Mouse (Mus musculus) c-Kit-positive CD71-positive TER-119-negative erythroid progenitor cells, embryonic 14.5 days (primary cell): ENCODE data around the gene Emsy.
A peak's percentile ranks its signal among the peaks of the same experiment; 100 is the strongest.

ENCODE experiments used
- DNase-seq: peaks from one replicate; pipeline ENCODE4 v3.0.0-alpha.2; 2013; ENCODE audit warnings: low read depth

Emsy gene

GRCm38 (mm10) chr7:98667956-98668746 lies 11.6 kb upstream of the Emsy start:
- DNase-seq, result no peak

DNA sequence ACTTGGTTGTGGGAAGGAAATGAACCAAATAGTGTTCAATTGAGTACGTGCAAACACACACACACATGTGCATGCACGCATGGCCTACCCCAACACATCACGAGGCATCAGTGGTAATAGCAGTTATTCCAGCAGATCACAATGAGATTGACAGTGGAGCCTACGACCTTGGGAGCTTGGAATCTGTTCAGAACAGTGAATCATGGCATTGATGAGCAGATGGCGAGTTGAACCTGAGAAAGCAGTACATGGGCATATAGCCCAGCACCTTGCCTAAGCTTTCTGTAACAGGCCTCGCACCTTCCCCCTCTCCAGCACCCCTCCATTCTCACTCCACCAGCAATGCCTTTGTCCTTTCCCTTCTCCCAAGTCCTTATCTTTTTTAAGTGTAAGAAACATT lies 9.1 kb upstream of the Emsy start:
- no peak for DNase-seq

- DNase-seq, result no peak
These were observed 8.6 kb upstream of the Emsy start for GRCm38 (mm10) chr7:98665166-98665565.

DNA sequence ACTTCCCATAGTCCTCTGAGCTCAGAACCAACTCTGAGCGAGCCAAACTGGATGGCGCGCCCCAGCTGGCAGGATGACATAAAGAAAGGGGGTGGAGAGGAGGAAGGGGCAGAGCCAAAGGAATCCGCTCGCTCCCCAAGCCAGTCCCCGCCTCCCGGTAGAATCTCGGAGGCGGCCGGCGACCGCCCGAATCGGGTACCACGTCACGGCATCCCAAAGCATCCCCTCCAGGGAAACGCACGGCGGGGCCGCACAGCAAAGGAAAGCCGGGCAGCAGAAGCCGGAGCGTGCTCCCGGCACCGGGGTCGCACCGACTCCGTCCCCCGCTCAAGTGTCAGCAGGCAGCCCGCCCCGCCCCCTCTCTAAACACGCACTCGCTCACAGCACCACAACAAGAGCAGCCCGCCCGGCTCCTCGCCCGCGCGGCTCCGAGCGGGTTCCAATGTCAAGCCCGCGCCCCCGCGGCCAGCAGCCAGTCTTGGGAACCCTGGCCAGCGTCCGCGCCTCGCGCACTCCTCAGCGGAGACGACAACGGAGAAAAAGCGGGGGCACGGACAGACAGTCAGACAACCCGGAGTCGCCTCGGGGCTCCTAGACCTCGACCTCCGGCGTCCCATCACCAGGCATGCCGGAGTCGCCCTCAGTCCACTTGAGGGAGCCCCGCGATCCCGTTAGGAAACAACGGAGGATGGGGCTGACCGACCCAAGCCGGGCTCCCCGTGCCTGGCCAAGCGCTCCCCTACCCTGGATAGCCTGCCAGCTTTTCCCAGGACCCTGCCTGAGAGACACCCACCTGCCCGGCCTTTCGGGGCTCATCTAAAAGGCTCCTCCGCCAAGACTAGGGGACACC lies 677 bp downstream of the Emsy start:
- DNase-seq, result peak; percentile 74

DNA sequence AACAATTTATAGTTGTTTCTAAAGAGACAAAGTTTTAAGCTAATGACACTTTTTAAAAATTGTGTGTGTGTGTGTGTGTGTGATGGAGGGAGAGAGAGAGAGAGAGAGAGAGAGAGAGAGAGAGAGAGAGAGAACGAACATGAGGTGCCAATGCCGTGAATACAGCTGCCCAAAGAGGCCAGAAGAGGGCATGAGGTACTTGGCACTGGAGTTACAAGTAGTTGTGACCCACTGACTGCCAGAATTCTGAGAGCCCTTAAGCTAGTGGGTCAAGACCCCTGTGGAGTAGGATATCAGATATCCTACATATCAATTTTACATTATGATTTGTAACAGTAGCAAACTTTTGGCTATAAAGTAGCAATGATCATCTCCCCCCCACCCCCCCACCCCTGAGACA lies 4.9 kb downstream of the Emsy start:
- DNase-seq, result no peak

DNA sequence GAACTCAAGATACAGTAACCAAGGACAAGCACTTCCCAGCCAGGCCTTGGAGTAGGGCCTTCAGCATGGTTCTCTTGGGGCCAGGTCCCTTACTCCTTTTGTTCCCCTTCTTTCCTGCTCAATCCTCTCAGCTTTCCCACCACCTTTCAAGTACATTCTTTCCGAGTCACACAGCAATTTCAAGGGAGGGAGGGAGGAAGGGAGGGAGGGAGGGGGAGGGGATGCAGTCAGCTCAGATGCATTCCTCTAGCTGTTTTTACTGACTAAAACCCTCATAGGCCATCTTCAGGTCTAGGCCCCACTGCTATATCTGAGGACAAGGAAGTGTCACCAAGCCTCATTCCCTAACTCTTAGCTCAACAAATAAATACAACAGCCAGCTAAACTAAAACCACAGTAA lies 12.3 kb downstream of the Emsy start:
- DNase-seq, result no peak

GRCm38 (mm10) chr7:98636607-98637006 lies 20.0 kb downstream of the Emsy start:
- no peak for DNase-seq

GRCm38 (mm10) chr7:98633032-98633431 lies 23.6 kb downstream of the Emsy start:
- no peak for DNase-seq

- no peak for DNase-seq
These were observed 26.6 kb downstream of the Emsy start for GRCm38 (mm10) chr7:98629947-98630346.

- no peak for DNase-seq
These were observed 38.8 kb downstream of the Emsy start for GRCm38 (mm10) chr7:98617739-98618138.

DNA sequence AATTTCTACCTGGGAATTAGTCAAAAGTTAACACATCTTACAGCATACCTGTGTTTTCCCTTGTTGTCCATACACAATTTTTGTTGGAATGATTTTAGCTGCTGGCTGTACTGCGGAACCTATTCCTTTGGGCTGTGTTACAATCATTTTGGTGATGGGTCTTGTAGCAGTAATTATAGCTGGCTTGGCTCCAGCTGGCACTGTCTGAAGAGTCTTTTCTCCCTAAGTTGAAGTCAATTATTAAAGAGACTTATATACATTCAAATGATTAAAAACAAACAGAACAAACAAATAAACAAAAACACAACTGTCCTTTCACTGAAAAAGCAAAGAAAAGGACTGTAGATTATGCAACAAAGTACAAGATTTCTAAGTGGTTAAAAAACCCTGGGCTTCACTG lies 43.6 kb downstream of the Emsy start:
- no peak for DNase-seq

DNA sequence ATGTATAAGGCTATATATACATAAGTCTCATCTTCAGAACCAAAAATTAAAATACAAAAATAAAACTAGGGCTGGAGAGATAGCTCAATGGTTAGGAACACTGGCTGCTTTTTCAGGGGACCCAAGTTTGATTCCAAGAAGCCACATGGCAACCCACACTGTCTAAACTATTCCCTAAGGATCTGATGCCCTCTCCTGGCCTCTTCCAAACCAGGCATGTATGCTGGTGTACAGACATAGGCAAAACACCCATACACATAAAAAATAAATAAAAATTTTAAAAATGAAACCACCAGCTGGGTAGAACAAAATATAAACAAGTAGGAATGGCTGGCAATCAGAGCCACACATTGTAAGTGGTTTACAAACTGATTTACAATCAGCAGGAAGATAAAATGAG lies 48.1 kb downstream of the Emsy start:
- DNase-seq, result no peak

DNA sequence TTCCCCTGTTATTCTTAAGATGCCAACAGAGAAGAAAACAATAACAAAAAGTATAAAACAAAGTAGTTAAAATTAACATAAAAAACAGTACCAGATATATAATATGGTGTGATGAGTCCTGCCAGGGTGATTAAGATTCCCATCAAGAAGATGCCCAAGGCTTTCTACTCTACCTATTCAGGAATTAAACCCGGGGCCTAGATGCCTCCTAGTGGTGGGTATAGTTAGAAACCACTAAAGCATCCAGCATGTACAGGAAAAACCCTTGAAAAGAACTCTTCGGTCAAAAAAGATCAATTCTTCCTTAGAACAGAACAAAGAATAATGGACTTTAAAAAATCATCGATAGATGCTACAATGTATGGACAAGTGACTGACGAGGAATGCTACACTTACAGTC lies 49.4 kb downstream of the Emsy start:
- DNase-seq, result no peak

- DNase-seq, result no peak
These were observed 54.9 kb downstream of the Emsy start for GRCm38 (mm10) chr7:98601715-98602114.

DNA sequence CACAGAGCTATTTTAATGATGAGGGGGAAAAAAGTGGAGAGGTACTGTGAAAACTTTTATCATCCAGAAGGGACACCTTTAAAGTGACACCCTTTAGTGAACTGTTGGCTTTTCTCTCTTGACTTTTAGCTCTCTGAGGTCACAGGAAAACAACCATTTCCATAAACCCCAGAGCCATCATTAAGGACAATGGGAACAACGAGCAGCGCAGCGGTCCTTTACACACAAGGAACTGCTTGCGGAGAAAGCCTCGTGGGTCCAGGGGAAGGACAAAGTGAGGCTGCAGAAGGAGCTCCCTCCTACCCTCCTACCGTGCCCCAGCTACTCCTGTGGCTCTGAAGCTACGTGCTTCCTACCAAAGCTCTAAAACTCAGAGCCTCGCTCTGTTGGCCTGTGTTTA lies 59.2 kb downstream of the Emsy start:
- DNase-seq, result no peak

GRCm38 (mm10) chr7:98594731-98595130 lies 61.9 kb downstream of the Emsy start:
- DNase-seq, result no peak

- no peak for DNase-seq
These were observed 63.3 kb downstream of the Emsy start for GRCm38 (mm10) chr7:98593276-98593675.

- DNase-seq, result no peak
These were observed 67.6 kb downstream of the Emsy start for GRCm38 (mm10) chr7:98589028-98589427.

DNA sequence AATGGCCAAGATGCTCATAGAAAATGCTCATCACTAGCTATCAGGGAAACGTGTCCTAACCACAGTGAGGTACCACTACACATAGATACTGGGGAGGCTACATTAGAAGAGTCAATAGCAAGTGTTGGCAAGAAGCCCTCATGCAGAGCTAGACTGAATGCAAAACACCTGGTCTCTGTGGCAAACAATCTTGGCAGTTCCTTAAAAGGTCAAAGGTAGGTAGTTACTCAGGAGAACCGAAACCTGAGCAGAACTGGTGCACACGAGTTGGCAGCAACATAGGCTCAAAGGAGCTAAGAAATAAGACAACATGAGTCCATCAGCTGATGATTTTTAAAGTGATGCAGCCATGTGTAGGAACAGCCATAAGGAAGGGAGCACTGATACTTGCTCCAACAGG lies 70.3 kb downstream of the Emsy start:
- DNase-seq, result no peak

DNA sequence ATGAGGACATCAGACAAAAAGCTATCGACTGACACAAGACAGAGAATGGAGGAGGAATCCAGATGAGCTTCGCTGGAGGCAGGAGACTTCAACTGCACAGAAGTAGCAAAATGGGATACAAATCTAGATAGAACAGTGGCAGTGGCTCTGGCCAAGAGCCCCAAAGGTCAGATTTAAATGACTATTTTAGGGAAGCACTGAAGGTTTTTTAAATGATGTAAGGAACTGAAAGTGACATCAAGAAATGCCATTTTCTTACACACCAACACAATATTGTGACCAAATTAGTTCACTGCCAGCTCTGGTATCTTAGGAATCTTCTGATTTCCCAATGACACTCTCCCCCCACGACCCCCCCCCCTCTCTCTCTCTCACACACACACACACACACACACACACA lies 72.0 kb downstream of the Emsy start:
- no peak for DNase-seq

- DNase-seq, result no peak
These were observed 75.3 kb downstream of the Emsy start for GRCm38 (mm10) chr7:98581266-98581665.

GRCm38 (mm10) chr7:98580441-98580840 lies 76.1 kb downstream of the Emsy start:
- DNase-seq, result no peak

- DNase-seq, result no peak
These were observed 76.9 kb downstream of the Emsy start for GRCm38 (mm10) chr7:98579731-98580130.
